Mouse (Mus musculus) heart, embryonic 16.5 days (tissue): ENCODE data around the gene Zfp865. TPM values are rescaled to one million over a fixed set of nuclear protein-coding genes. Genes with fewer than 3 reads are reported as not detected.
A peak's percentile ranks its signal among the peaks of the same experiment; 100 is the strongest.
"Not testable (repeated sequence)": the region's sequence is repeated elsewhere in the genome, so short reads cannot be mapped to it uniquely, and the experiment has no call there.

Experiments
- ATAC-seq: fragments of 200-750 bp; cut with Nextera tagmentation; replicated peaks from 2 replicates; pipeline ENCODE4 v1.8.0; 2017; ENCODE audit warnings: moderate number of reproducible peaks; ENCODE audit not compliant: insufficient read depth, low FRiP score; ENCODE audit errors: extremely low read depth
- H3K27ac ChIP-seq: fragments of 300-500 bp; sonication (generic); 2 replicates; pipeline ENCODE4 v1.5.1; 2014; ENCODE audit warnings: mild to moderate bottlenecking, low read length, control low read depth, moderate library complexity
- H3K27me3 ChIP-seq: fragments of 300-500 bp; sonication (generic); 2 replicates; pipeline ENCODE4 v1.6.1; 2014; ENCODE audit warnings: low read length, mixed read lengths; ENCODE audit not compliant: control insufficient read depth, insufficient read depth
- H3K36me3 ChIP-seq: fragments of 300-500 bp; sonication (generic); 2 replicates; pipeline ENCODE4 v1.6.1; 2014; ENCODE audit not compliant: control insufficient read depth, insufficient read depth
- H3K4me1 ChIP-seq: fragments of 300-500 bp; sonication (generic); 2 replicates; pipeline ENCODE4 v1.6.1; 2014; ENCODE audit warnings: low read length, mixed read lengths; ENCODE audit not compliant: control insufficient read depth, insufficient read depth
- H3K4me2 ChIP-seq: fragments of 300-500 bp; sonication (generic); 2 replicates; pipeline ENCODE4 v1.6.1; 2014; ENCODE audit warnings: low read depth, mild to moderate bottlenecking, control low read depth, low read length
- H3K4me3 ChIP-seq: fragments of 300-500 bp; sonication (generic); 2 replicates; pipeline ENCODE4 v1.5.1; 2014; ENCODE audit warnings: mild to moderate bottlenecking, control low read depth, low read length
- H3K9ac ChIP-seq: fragments of 300-500 bp; sonication (generic); 2 replicates; pipeline ENCODE4 v1.6.1; 2014; ENCODE audit warnings: low read length, control low read depth
- H3K9me3 ChIP-seq: fragments of 300-500 bp; sonication (generic); replicated peaks from 2 replicates; pipeline ENCODE4 v1.6.1; 2016; ENCODE audit warnings: low read length; ENCODE audit not compliant: control insufficient read depth
- WGBS: fragments of 180-500 bp; shearing (Covaris S2); extraction: QIAGEN DNeasy Blood & Tissue Kit; methylation state at CpG from one replicate; pipeline ENCODE4 v1.1.7; 2014; 5-methylcytosine and 5-hydroxymethylcytosine counted together
- polyA plus RNA-seq: library from polyadenylated mRNA; unstranded; fragments of >200 nt; fragmentation: Nextera tagmentation; extraction: Ambion mirVana; gene quantifications from 2 replicates; pipeline ENCODE4 v1.2.1, GENCODE M21; 2015

Zfp865 gene
- polyA plus RNA-seq, 1 experiment from 2014 or later: 3.9 TPM

- peak; percentile 75 for ATAC-seq
- peak within 1 kb of the TSS; percentile 84 for H3K4me2 ChIP-seq
- H3K27ac ChIP-seq: peak within 1 kb of the TSS; percentile 99
- H3K9ac ChIP-seq: peak within 1 kb of the TSS; percentile 94
- H3K4me1 ChIP-seq: peaks cover 9% of the 10 kb centered on the region
- H3K9me3 ChIP-seq: 0 out of 2 replicates have a peak, but pooled peaks cover 2% of the 10 kb centered on the region
- no peaks in the 10 kb centered on the region for H3K27me3 ChIP-seq
- WGBS: under 1% methylated on average over 42 of the region's 42 CpGs
- peaks cover 34% of the 10 kb centered on the region for H3K36me3 ChIP-seq
- peak within 1 kb of the TSS; percentile 88 for H3K4me3 ChIP-seq
Observed at GRCm38 (mm10) chr7:5014251-5015117, 5.7 kb upstream of the Zfp865 start, which contains the start of the genes Zfp524 and Fiz1. Gene Zfp524 (plus strand): TSS chr7:5014415. Gene Fiz1 (minus strand): TSS chr7:5014697.

GRCm38 (mm10) chr7:5015118-5016001, 4.8 kb upstream of the Zfp865 start, which contains the start of gene Gm44973:
Gene Gm44973 (plus strand): TSS chr7:5015496.
- H3K27me3 ChIP-seq: no peaks in the 10 kb centered on the region
- peak within 1 kb of the TSS; percentile 84 for H3K4me2 ChIP-seq
- peak within 1 kb of the TSS; percentile 99 for H3K27ac ChIP-seq
- peak; percentile 77 for ATAC-seq
- WGBS: under 1% methylated on average over 62 of the region's 76 CpGs
- H3K4me3 ChIP-seq: peak within 1 kb of the TSS; percentile 88
- peak within 1 kb of the TSS; percentile 94 for H3K9ac ChIP-seq
- H3K4me1 ChIP-seq: peaks cover 9% of the 10 kb centered on the region
- peaks cover 25% of the 10 kb centered on the region for H3K36me3 ChIP-seq
- 0 out of 2 replicates have a peak, but pooled peaks cover 2% of the 10 kb centered on the region for H3K9me3 ChIP-seq

- Histone ChIP-seq H3K9ac (peak overlapping the region; percentile 78), H3K4me2 (peak overlapping the region; percentile 84), H3K4me3 (peak overlapping the region; percentile 88), H3K27me3 (no peaks in the 10 kb centered on the region), H3K9me3 (0 out of 2 replicates have a peak, but pooled peaks cover 2% of the 10 kb centered on the region), H3K4me1 (peaks cover 11% of the 10 kb centered on the region), H3K27ac (peak overlapping the region; percentile 99), H3K36me3 (peaks cover 19% of the 10 kb centered on the region)
- no peak for ATAC-seq
- WGBS: 63% methylated on average over 3 of the region's 3 CpGs
Observed at GRCm38 (mm10) chr7:5016057-5016456, 4.1 kb upstream of the Zfp865 start.

- no peak for ATAC-seq
- no peak overlapping the region for H3K4me2 ChIP-seq
- H3K36me3 ChIP-seq: peaks cover 11% of the 10 kb centered on the region
- H3K27ac ChIP-seq: no peak overlapping the region
- H3K9me3 ChIP-seq: 0 out of 2 replicates have a peak, but pooled peaks cover 2% of the 10 kb centered on the region
- 100% methylated on average over 2 of the region's 2 CpGs for WGBS
- no peaks in the 10 kb centered on the region for H3K27me3 ChIP-seq
- peaks cover 18% of the 10 kb centered on the region for H3K4me1 ChIP-seq
- no peak overlapping the region for H3K4me3 ChIP-seq
- no peak overlapping the region for H3K9ac ChIP-seq
Observed at GRCm38 (mm10) chr7:5016920-5017319, 3.3 kb upstream of the Zfp865 start.

- no peaks in the 10 kb centered on the region for H3K27me3 ChIP-seq
- 0 out of 2 replicates have a peak, but pooled peaks cover 2% of the 10 kb centered on the region for H3K9me3 ChIP-seq
- H3K36me3 ChIP-seq: peaks cover 10% of the 10 kb centered on the region
- no peak for ATAC-seq
- peaks cover 18% of the 10 kb centered on the region for H3K4me1 ChIP-seq
- H3K4me3 ChIP-seq: no peak overlapping the region
- no peak overlapping the region for H3K27ac ChIP-seq
- no peak overlapping the region for H3K9ac ChIP-seq
- H3K4me2 ChIP-seq: no peak overlapping the region
- 92% methylated on average over 16 of the region's 16 CpGs for WGBS
Observed at GRCm38 (mm10) chr7:5017352-5017751, 2.8 kb upstream of the Zfp865 start.

- WGBS: 98% methylated on average over 21 of the region's 21 CpGs
Observed at GRCm38 (mm10) chr7:5017931-5018330, 2.2 kb upstream of the Zfp865 start.

GRCm38 (mm10) chr7:5019576-5019975, 600 bp upstream of the Zfp865 start:
- WGBS: 34% methylated on average over 8 of the region's 8 CpGs
- H3K36me3 ChIP-seq: peaks cover 16% of the 10 kb centered on the region
- H3K4me2 ChIP-seq: peak overlapping the region; percentile 68
- peaks cover 17% of the 10 kb centered on the region for H3K4me1 ChIP-seq
- H3K27me3 ChIP-seq, ATAC-seq, H3K9me3 ChIP-seq: not testable (repeated sequence)
- H3K27ac ChIP-seq: peak overlapping the region; percentile 97
- peak overlapping the region; percentile 76 for H3K9ac ChIP-seq
- H3K4me3 ChIP-seq: peak overlapping the region; percentile 81

More at GRCm38 (mm10) chr7:5017931-5018330, 2.2 kb upstream of the Zfp865 start:
- ATAC-seq: no peak
- peaks cover 18% of the 10 kb centered on the region for H3K4me1 ChIP-seq
- no peak overlapping the region for H3K4me3 ChIP-seq
- peaks cover 11% of the 10 kb centered on the region for H3K36me3 ChIP-seq
- no peaks in the 10 kb centered on the region for H3K27me3 ChIP-seq
- H3K27ac ChIP-seq: no peak overlapping the region
- 0 out of 2 replicates have a peak, but pooled peaks cover 2% of the 10 kb centered on the region for H3K9me3 ChIP-seq
- no peak overlapping the region for H3K4me2 ChIP-seq
- H3K9ac ChIP-seq: no peak overlapping the region

GRCm38 (mm10) chr7:5020685-5021084, 509 bp downstream of the Zfp865 start:
- 0 out of 2 replicates have a peak, but pooled peaks cover 2% of the 10 kb centered on the region for H3K9me3 ChIP-seq
- peaks cover 16% of the 10 kb centered on the region for H3K36me3 ChIP-seq
- WGBS: 2% methylated on average over 13 of the region's 15 CpGs
- H3K9ac ChIP-seq: peak overlapping the region; percentile 96
- peak; percentile 7; the same call in 1 of the 2 replicates for ATAC-seq
- H3K27me3 ChIP-seq: no peaks in the 10 kb centered on the region
- peak overlapping the region; percentile 81 for H3K4me3 ChIP-seq
- H3K4me2 ChIP-seq: peak overlapping the region; percentile 87
- H3K27ac ChIP-seq: peak overlapping the region; percentile 97
- peaks cover 17% of the 10 kb centered on the region for H3K4me1 ChIP-seq
